Mouse (Mus musculus): Measurements from ENCODE around the gene Acsm4. TPM values are rescaled to one million over a fixed set of nuclear protein-coding genes. Genes with fewer than 3 reads are reported as not detected.

The Acsm4 gene
- polyA plus RNA-seq, 1 experiment from 2014 or later = not detected

Other genes starting within 250 kb of the Acsm4 start
- 0.18 and 0.82 TPM in 2 replicates for gene Gp2, start 230.7 kb upstream of the Acsm4 start, polyA plus RNA-seq (2015; fragmentation: Nextera tagmentation; extraction: Ambion mirVana)
- not detected in 2 replicates for gene Umod, start 210.7 kb upstream of the Acsm4 start, polyA plus RNA-seq (2015; fragmentation: Nextera tagmentation; extraction: Ambion mirVana)
- gene Acsm5, start 170.6 kb upstream of the Acsm4 start, polyA plus RNA-seq (2015; fragmentation: Nextera tagmentation; extraction: Ambion mirVana) = not detected in 2 replicates
- not detected in 2 replicates for gene Pdilt, start 166.5 kb upstream of the Acsm4 start, polyA plus RNA-seq (2015; fragmentation: Nextera tagmentation; extraction: Ambion mirVana)
- not detected in 2 replicates for gene Acsm2, start 135.7 kb upstream of the Acsm4 start, polyA plus RNA-seq (2015; fragmentation: Nextera tagmentation; extraction: Ambion mirVana)
- gene Acsm1, start 83.0 kb upstream of the Acsm4 start, polyA plus RNA-seq (2015; fragmentation: Nextera tagmentation; extraction: Ambion mirVana) = 0.18 TPM in 1 of 2 replicates, not detected in the other
- gene Thumpd1, start 30.8 kb downstream of the Acsm4 start, polyA plus RNA-seq (2015; fragmentation: Nextera tagmentation; extraction: Ambion mirVana) = 61.9 and 62.9 TPM in 2 replicates
- 9.1 and 9.2 TPM in 2 replicates for gene Acsm3, start 70.9 kb downstream of the Acsm4 start, polyA plus RNA-seq (2015; fragmentation: Nextera tagmentation; extraction: Ambion mirVana)
- 17.7 and 19.6 TPM in 2 replicates for gene Rexo5, start 104.0 kb downstream of the Acsm4 start, polyA plus RNA-seq (2015; fragmentation: Nextera tagmentation; extraction: Ambion mirVana)
- gene Eri2, start 104.0 kb downstream of the Acsm4 start, polyA plus RNA-seq (2015; fragmentation: Nextera tagmentation; extraction: Ambion mirVana) = 16.0 and 18.8 TPM in 2 replicates
- 8.1 and 9.5 TPM in 2 replicates for gene Lyrm1, start 205.8 kb downstream of the Acsm4 start, polyA plus RNA-seq (2015; fragmentation: Nextera tagmentation; extraction: Ambion mirVana)
- gene Dcun1d3, start 206.3 kb downstream of the Acsm4 start, polyA plus RNA-seq (2015; fragmentation: Nextera tagmentation; extraction: Ambion mirVana) = 10.6 and 11.6 TPM in 2 replicates